Mouse (Mus musculus) neural tube, embryonic 13.5 days (tissue): ENCODE data around the gene Map7d2. TPM values are rescaled to one million over a fixed set of nuclear protein-coding genes. Genes with fewer than 3 reads are reported as not detected.

Source experiments
- ATAC-seq: fragments of 200-750 bp; cut with Nextera tagmentation; 2 replicates; pipeline ENCODE4 v1.8.0; 2017; ENCODE audit warnings: low read depth, mild to moderate bottlenecking, moderate TSS enrichment, moderate library complexity
- H3K27ac ChIP-seq: fragments of 300-500 bp; sonication (generic); replicated peaks from 2 replicates; pipeline ENCODE4 v1.5.1; 2015; ENCODE audit warnings: moderate library complexity, mild to moderate bottlenecking, inconsistent platforms
- H3K27me3 ChIP-seq: fragments of 300-500 bp; sonication (generic); 2 replicates; pipeline ENCODE4 v1.6.1; 2015; ENCODE audit warnings: mild to moderate bottlenecking, inconsistent platforms
- H3K36me3 ChIP-seq: fragments of 300-500 bp; sonication (generic); 2 replicates; pipeline ENCODE4 v1.6.1; 2015; ENCODE audit warnings: mild to moderate bottlenecking, inconsistent platforms
- H3K4me1 ChIP-seq: fragments of 300-500 bp; sonication (generic); replicated peaks from 2 replicates; pipeline ENCODE4 v1.6.1; 2015; ENCODE audit warnings: inconsistent platforms
- H3K4me2 ChIP-seq: fragments of 300-500 bp; sonication (generic); 2 replicates; pipeline ENCODE4 v1.6.1; 2015; ENCODE audit warnings: inconsistent platforms, mild to moderate bottlenecking, moderate library complexity
- H3K4me3 ChIP-seq: fragments of 300-500 bp; sonication (generic); 2 replicates; pipeline ENCODE4 v1.5.1; 2015; ENCODE audit warnings: mild to moderate bottlenecking, inconsistent platforms
- H3K9ac ChIP-seq: fragments of 300-500 bp; sonication (generic); 2 replicates; pipeline ENCODE4 v1.6.1; 2015; ENCODE audit warnings: moderate library complexity, mild to moderate bottlenecking, inconsistent platforms
- H3K9me3 ChIP-seq: fragments of 300-500 bp; sonication (generic); 2 replicates; pipeline ENCODE4 v1.6.1; 2016; ENCODE audit warnings: inconsistent platforms
- WGBS: fragments of 180-500 bp; shearing (Covaris S2); methylation state at CpG from one replicate; pipeline ENCODE4 v1.1.7; 2015; 5-methylcytosine and 5-hydroxymethylcytosine counted together
- polyA plus RNA-seq: library from polyadenylated mRNA; unstranded; fragments of >200 nt; fragmentation: Nextera tagmentation; extraction: Ambion mirVana; gene quantifications from 2 replicates; pipeline ENCODE4 v1.2.1, GENCODE M21; 2015

Map7d2 gene
- polyA plus RNA-seq, 1 experiment from 2014 or later, result 34.4 TPM

DNA sequence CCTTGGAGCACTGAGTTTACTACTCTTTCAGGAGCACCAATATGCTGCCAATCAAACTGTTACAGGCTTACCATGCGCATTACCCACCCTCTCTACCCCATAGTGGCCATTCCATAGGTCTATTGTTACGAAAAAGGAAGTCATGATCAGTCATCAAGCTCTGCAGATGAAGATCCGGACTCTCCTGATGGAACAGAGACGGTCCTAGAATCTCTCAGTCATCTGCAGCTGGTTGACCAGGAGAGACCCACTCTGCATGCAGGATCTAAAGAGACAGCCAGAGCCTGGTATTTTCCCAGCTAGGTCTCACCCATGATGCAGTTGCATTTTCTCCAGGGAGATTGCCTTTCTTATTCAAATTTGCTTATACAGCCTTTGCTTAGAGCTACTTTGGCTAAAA, 108.3 kb downstream of the Map7d2 start:
- Histone ChIP-seq H3K4me1 (no peaks in the 10 kb centered on the region), H3K27me3 (peaks cover 2% of the 10 kb centered on the region; the same call in 1 of the 2 replicates), H3K4me2 (no peak overlapping the region), H3K4me3 (no peak overlapping the region), H3K9ac (no peak overlapping the region), H3K27ac (no peak overlapping the region), H3K36me3 (no peaks in the 10 kb centered on the region), H3K9me3 (no peaks in the 10 kb centered on the region)
- no peak for ATAC-seq
- WGBS, result 79% methylated on average over 4 of the region's 4 CpGs

DNA sequence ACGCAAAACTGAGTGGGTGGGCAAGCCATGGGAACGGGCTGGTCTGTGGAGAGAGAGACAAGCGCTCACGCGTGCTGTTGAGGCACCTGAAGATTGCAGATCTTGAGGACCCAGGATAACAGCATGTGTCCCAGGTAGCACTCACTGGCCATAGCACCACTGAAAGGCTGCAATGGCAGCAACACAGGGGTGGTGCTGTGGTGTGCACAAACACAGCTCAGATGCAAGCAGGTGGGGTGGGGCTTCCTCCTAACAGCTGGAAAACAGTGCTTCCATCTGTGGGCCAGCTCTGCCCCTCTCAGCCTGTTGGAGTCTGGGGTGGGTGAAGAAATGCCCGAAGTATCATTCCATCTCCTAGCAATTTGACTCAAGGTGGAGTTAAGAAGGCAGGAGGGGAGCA, 112.0 kb downstream of the Map7d2 start, which contains the start of gene Bclaf3:
TSS of gene Bclaf3 (plus strand) at position 301 of the 400 bp plus-strand sequence.
- no peak within 1 kb of the TSS for H3K4me2 ChIP-seq
- H3K9ac ChIP-seq, result no peak within 1 kb of the TSS
- 82% methylated on average over 6 of the region's 6 CpGs for WGBS
- no peaks in the 10 kb centered on the region for H3K36me3 ChIP-seq
- H3K27ac ChIP-seq, result no peak within 1 kb of the TSS
- ATAC-seq, result no peak
- no peaks in the 10 kb centered on the region for H3K9me3 ChIP-seq
- peaks cover 3% of the 10 kb centered on the region for H3K27me3 ChIP-seq
- H3K4me3 ChIP-seq, result no peak within 1 kb of the TSS
- H3K4me1 ChIP-seq, result no peaks in the 10 kb centered on the region

- H3K4me1 ChIP-seq, result peaks cover 5% of the 10 kb centered on the region
- peaks cover 3% of the 10 kb centered on the region for H3K27me3 ChIP-seq
- no peaks in the 10 kb centered on the region for H3K9me3 ChIP-seq
- peak overlapping the region; percentile 75 for H3K9ac ChIP-seq
- WGBS, result 19% methylated on average over 29 of the region's 38 CpGs
- peak; percentile 99 for ATAC-seq
- H3K4me2 ChIP-seq, result peak overlapping the region; percentile 57
- H3K4me3 ChIP-seq, result peak overlapping the region; percentile 60
- H3K36me3 ChIP-seq, result no peaks in the 10 kb centered on the region
- H3K27ac ChIP-seq, result peak overlapping the region; percentile 84
Observed at GRCm38 (mm10) chrX:159532427-159532810, 118.0 kb downstream of the Map7d2 start.

DNA sequence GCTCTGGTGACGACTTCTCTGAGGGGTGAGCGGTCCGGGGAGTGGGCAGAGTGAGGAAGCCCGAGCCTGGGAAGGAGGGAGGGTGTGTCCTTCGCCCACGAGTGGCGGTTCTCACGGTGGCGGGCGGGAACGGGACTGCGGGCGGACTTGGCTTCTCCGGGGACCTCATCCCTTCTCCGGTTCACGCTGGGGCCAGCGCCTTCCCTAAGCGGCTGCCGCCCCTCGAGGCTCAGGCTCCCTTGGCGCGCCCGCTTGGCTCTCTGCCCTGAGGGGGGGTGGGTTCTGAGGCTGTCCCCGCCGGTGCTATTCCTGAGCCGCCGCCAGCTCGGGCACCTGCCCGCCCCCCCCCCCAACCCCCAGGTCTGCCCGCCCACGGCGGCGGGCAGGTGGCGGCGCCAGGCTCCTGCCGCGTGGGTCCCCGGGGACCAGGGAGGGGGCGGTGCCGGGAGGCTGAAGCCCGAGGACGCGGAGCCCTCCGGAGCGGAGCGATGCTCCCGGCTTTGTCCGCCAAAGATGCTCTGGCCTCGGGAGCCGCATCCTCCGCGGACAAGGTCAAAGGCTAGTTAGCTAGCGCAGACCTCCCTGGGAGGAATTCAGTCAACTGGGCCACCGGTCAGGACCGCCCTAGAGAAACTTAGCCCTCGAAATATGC, 118.6 kb downstream of the Map7d2 start:
- H3K27me3 ChIP-seq, result peaks cover 3% of the 10 kb centered on the region; the same call in 1 of the 2 replicates
- ATAC-seq, result peak; percentile 85
- H3K9me3 ChIP-seq, result no peaks in the 10 kb centered on the region
- H3K9ac ChIP-seq, result peak overlapping the region; percentile 75
- no peaks in the 10 kb centered on the region for H3K36me3 ChIP-seq
- H3K27ac ChIP-seq, result peak overlapping the region; percentile 84
- H3K4me1 ChIP-seq, result peaks cover 5% of the 10 kb centered on the region
- H3K4me2 ChIP-seq, result peak overlapping the region; percentile 57
- WGBS, result 14% methylated on average over 31 of the region's 56 CpGs
- H3K4me3 ChIP-seq, result peak overlapping the region; percentile 60

DNA sequence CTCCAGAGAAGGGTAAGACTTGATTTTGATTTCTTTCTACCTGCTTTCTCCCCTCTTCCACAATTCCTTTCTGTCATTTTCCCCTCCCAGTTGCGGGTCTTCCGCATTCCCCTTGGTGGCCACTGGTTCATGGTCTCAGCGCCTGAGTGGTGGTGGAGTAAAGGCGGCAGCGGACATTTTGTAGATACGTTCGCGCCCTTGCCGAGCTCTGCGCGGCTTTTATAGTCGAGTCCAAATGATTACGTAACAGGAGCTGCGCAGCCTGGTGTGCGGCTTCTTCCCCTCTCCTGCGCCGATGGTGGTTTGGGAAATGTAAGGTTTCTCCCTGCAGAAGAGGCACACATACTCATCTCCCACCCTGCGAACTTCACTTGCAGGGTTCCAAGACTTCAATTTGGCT, 127.6 kb downstream of the Map7d2 start:
- H3K9ac ChIP-seq, result no peak overlapping the region
- no peak overlapping the region for H3K4me3 ChIP-seq
- peaks cover 7% of the 10 kb centered on the region for H3K4me1 ChIP-seq
- ATAC-seq, result no peak
- 0 out of 2 replicates have a peak, but pooled peaks cover 3% of the 10 kb centered on the region for H3K36me3 ChIP-seq
- no peaks in the 10 kb centered on the region for H3K9me3 ChIP-seq
- WGBS, result 90% methylated on average over 18 of the region's 18 CpGs
- no peak overlapping the region for H3K4me2 ChIP-seq
- H3K27me3 ChIP-seq, result peaks cover 13% of the 10 kb centered on the region
- H3K27ac ChIP-seq, result no peak overlapping the region

- Histone ChIP-seq H3K36me3 (peaks cover 5% of the 10 kb centered on the region; the same call in 1 of the 2 replicates), H3K9me3 (no peaks in the 10 kb centered on the region), H3K9ac (no peak overlapping the region), H3K4me2 (no peak overlapping the region), H3K4me3 (no peak overlapping the region), H3K27me3 (peaks cover 7% of the 10 kb centered on the region; the same call in 1 of the 2 replicates), H3K4me1 (no peaks in the 10 kb centered on the region), H3K27ac (no peak overlapping the region)
- no peak for ATAC-seq
- WGBS, result 87% methylated on average over 5 of the region's 5 CpGs
Observed at GRCm38 (mm10) chrX:159547093-159547492, 132.7 kb downstream of the Map7d2 start.

Other genes starting within 250 kb of the Map7d2 start
- gene Rps6ka3, start 204.3 kb upstream of the Map7d2 start, polyA plus RNA-seq, result 3.5 and 4.1 TPM in 2 replicates
- gene Eif1ax, start 42.4 kb upstream of the Map7d2 start, polyA plus RNA-seq, result 108 and 118 TPM in 2 replicates
- gene Bclaf3, start 112.1 kb downstream of the Map7d2 start, polyA plus RNA-seq, result 27.4 and 28.3 TPM in 2 replicates
- gene Sh3kbp1, start 212.7 kb downstream of the Map7d2 start, polyA plus RNA-seq, result 43.5 and 47.7 TPM in 2 replicates